Mouse (Mus musculus): ENCODE data around the gene Ptgis. TPM values are rescaled to one million over a fixed set of nuclear protein-coding genes. Genes with fewer than 3 reads are reported as not detected.

Gene Ptgis
- 19.6 and 21.6 TPM in 2 replicates for polyA plus RNA-seq (2014; fragmentation: Nextera tagmentation; extraction: Ambion mirVana)

DNA sequence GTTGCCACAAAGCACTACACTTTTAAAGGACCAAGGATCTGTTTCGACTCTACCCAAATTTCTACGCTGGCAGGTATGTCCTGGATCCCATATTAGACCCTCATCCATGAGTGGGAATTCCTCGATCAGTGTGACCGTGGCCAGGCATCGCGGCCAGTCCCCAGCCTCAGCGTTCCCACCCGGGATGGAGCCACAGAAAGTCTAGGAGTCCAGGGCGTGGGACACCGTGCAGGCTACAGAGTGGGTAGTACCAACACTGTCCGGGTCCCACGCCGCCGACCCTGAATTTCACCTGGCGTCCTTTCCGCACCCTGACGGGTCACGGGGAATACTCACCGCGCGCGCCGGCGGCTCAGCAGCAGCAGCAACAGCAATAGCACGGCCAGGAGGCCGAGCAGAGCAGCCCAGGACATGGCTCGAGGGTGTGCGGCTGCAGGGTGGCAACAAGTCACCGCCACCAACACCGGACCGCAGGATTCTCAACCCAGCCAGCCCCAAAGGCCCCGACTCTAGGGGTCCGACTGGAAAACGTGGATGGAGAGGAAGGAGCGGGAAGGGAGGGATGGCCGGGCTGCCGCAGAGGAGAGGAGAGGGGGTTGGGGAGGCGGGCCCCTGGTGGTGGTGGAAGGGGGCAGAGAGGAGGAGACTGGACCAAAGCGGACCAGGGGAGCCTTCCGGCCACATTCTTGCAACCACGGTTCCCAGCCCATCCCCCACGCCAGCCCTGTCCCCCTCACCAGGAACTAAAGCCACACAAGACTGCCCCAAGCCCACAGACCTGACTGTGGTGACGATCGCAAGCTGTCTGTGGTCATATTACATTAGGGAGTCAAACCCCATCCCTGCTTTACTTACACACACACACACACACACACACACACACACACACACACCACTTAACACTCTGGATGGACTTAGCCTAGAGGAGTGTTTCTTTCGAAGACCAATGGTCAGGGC is at the start of gene Ptgis:
Gene Ptgis (minus strand): TSS at position 597 of the 957 bp plus-strand sequence.
- Histone ChIP-seq H3K4me1 (ENCODE audit: control insufficient read depth, insufficient read depth, low read length) (peaks cover 13% of the 10 kb centered on the region; the same call in 1 of the 2 replicates), H3K27me3 (ENCODE audit: control insufficient read depth, insufficient read depth, low read length) (no peaks in the 10 kb centered on the region), H3K4me2 (peak within 1 kb of the TSS; percentile 89), H3K9ac (ENCODE audit: low read depth, low read length) (peak within 1 kb of the TSS; percentile 81), H3K9me3 (replicated peaks; ENCODE audit: control insufficient read depth, low read length) (no peaks in the 10 kb centered on the region), H3K36me3 (ENCODE audit: control insufficient read depth, insufficient read depth, low read length) (no peaks in the 10 kb centered on the region), H3K4me3 (ENCODE audit: low read depth, low read length) (peak within 1 kb of the TSS; percentile 55), H3K27ac (ENCODE audit: low read depth, low read length) (no peak within 1 kb of the TSS; the same call in 1 of the 2 replicates)
- 0 out of 2 replicates have a peak, but pooled peaks have one; percentile 48 for ATAC-seq (replicated peaks; ENCODE audit: insufficient number of reproducible peaks, low FRiP score, low TSS enrichment)
- WGBS (ENCODE audit: insufficient replicate concordance), result 3% methylated on average over 45 of the region's 45 CpGs

DNA sequence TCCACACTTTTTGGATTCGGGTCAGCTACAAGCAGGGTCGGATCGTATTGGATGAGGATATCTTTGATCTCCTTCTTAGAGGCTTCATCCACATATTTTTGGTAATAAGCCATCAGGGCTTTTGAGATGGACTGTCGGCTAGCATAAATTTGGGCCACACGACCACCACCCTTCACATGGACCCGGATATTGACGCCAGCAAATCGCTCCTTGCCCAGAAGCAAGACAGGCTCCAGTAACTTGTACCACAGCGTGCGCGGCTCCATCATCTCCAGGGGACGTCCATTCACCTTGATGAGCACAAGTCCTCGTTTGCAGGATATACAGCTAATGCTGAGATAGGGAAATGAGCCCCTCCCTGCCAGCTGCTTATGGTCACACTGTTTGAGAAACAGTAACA is 41.1 kb upstream of the Ptgis start:
- WGBS (ENCODE audit: insufficient replicate concordance), result 85% methylated on average over 13 of the region's 13 CpGs
- ATAC-seq (replicated peaks; ENCODE audit: insufficient number of reproducible peaks, low FRiP score, low TSS enrichment), result no peak

DNA sequence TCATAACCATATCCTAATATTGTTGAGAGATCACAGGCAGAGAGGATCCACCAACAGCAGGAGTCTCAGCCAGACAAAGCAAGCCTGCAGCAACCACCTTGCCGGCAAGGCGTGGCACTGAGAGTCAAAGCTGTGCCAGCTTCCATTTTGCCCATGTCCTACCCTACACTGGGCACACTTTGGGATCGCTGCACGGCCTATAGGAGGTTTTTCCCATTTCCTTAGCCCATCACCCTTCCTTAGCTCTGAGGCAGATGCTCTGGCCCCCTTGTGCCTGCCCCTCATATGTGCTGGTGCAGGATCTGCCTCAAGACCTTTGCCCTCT is 40.5 kb upstream of the Ptgis start:
- 72% methylated on average over 4 of the region's 4 CpGs for WGBS (ENCODE audit: insufficient replicate concordance)
- no peak overlapping the region for H3K27ac ChIP-seq (ENCODE audit: low read depth, low read length)
- no peak for ATAC-seq (replicated peaks; ENCODE audit: insufficient number of reproducible peaks, low FRiP score, low TSS enrichment)

More for the DNA sequence above, 41.1 kb upstream of the Ptgis start:
- H3K4me3 ChIP-seq (ENCODE audit: low read depth, low read length), result no peak overlapping the region
- no peaks in the 10 kb centered on the region for H3K36me3 ChIP-seq (ENCODE audit: control insufficient read depth, insufficient read depth, low read length)
- H3K27me3 ChIP-seq (ENCODE audit: control insufficient read depth, insufficient read depth, low read length), result peaks cover 3% of the 10 kb centered on the region; the same call in 1 of the 2 replicates
- H3K4me2 ChIP-seq, result no peak overlapping the region
- no peaks in the 10 kb centered on the region for H3K4me1 ChIP-seq (ENCODE audit: control insufficient read depth, insufficient read depth, low read length)
- no peak overlapping the region for H3K9ac ChIP-seq (ENCODE audit: low read depth, low read length)
- no peak overlapping the region for H3K27ac ChIP-seq (ENCODE audit: low read depth, low read length)
- no peaks in the 10 kb centered on the region for H3K9me3 ChIP-seq (replicated peaks; ENCODE audit: control insufficient read depth, low read length)

DNA sequence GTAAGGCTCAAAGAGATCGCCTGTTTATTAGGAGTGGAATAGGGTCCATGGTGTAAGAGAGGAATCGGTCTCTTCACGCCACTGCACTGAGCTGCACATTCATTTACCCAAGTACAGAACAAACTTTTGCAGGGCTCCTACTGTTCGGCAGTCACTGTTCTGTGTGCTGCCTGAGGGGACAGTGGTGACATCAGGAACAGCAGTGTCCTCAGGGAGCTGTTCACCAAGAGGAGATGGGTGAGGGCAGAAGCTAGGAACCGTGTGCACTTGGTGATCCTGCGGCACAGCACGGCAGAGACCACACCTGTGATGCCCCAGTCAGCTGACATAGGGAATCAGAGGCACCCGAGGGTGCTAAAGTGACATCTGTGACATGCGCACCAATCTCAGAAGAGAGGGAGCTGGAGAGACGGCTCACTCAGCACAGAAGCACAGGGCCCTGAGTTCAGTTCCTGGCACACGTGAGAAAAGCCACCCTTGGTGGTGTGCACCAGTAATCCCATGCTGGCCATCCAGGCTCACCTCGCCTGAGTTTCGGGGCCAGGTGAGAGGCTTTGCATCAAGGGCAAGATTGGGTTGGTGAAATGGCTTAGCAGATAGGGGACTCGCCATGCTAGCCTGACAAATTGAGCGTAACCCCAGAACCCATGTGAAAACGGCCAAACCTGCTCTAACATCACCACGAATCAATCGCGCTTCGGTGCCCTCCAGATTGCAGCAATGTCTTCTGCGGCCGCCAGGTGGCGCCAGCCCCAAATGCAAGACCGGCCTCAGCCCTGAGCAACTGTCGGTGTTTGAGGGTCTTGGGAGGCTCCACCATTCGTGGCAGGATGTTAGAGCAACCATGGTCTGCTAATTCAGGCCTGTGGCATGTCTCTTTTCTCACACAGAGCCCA is 39.9 kb upstream of the Ptgis start:
- WGBS (ENCODE audit: insufficient replicate concordance), result 47% methylated on average over 26 of the region's 26 CpGs
- Histone ChIP-seq H3K4me3 (ENCODE audit: low read depth, low read length) (no peak overlapping the region), H3K4me1 (ENCODE audit: control insufficient read depth, insufficient read depth, low read length) (no peaks in the 10 kb centered on the region), H3K4me2 (no peak overlapping the region), H3K9me3 (replicated peaks; ENCODE audit: control insufficient read depth, low read length) (no peaks in the 10 kb centered on the region), H3K36me3 (ENCODE audit: control insufficient read depth, insufficient read depth, low read length) (no peaks in the 10 kb centered on the region), H3K9ac (ENCODE audit: low read depth, low read length) (no peak overlapping the region), H3K27me3 (ENCODE audit: control insufficient read depth, insufficient read depth, low read length) (peaks cover 3% of the 10 kb centered on the region; the same call in 1 of the 2 replicates), H3K27ac (ENCODE audit: low read depth, low read length) (no peak overlapping the region)
- ATAC-seq (replicated peaks; ENCODE audit: insufficient number of reproducible peaks, low FRiP score, low TSS enrichment), result no peak; the same call in 1 of the 2 replicates

More for the DNA sequence above, 40.5 kb upstream of the Ptgis start:
- Histone ChIP-seq H3K27me3 (ENCODE audit: control insufficient read depth, insufficient read depth, low read length) (peaks cover 3% of the 10 kb centered on the region; the same call in 1 of the 2 replicates), H3K9ac (ENCODE audit: low read depth, low read length) (no peak overlapping the region), H3K9me3 (replicated peaks; ENCODE audit: control insufficient read depth, low read length) (no peaks in the 10 kb centered on the region), H3K36me3 (ENCODE audit: control insufficient read depth, insufficient read depth, low read length) (no peaks in the 10 kb centered on the region), H3K4me3 (ENCODE audit: low read depth, low read length) (no peak overlapping the region), H3K4me2 (no peak overlapping the region), H3K4me1 (ENCODE audit: control insufficient read depth, insufficient read depth, low read length) (no peaks in the 10 kb centered on the region)

DNA sequence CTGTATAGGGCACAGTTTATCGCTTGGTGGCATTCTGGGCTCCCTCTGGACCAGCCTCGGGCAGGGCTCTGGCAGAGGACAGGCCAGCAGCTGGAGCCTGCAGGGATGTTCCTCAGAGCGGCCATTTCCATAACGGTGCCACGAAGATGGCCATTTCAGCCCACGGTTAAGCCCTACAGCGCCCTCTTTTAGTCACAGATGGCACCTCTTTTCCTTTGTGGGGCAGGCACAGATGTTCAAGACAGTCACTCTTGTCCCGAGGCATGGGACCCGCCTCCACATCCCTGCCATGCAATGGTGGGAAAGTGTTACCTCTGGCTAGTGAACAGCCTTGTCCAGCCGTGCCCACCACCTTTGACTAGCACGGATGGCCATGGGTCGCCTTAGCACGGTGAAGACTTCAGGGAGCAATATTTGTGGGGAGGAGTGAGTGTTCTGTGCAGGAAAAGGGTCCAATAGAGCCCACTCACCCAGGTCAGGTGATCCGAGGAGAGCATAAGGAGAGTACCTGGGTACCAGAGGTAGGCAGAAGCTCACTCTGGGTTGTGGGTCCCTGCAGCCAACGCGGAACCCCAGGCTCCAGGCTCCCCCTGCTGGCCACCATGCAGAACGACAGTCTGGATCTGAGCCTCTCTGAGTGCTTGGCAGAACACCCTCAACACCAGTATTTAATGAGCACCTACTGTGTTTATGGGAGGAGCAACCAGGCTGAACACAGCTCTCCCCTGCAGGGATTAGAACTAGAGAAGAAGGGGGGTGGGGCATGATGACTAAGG is 38.5 kb upstream of the Ptgis start:
- 57% methylated on average over 17 of the region's 17 CpGs for whole genome bisulfite sequencing (ENCODE audit: insufficient replicate concordance)
- Histone ChIP-seq H3K4me2 (no peak overlapping the region), H3K9ac (ENCODE audit: low read depth, low read length) (no peak overlapping the region), H3K36me3 (ENCODE audit: control insufficient read depth, insufficient read depth, low read length) (no peaks in the 10 kb centered on the region), H3K27ac (ENCODE audit: low read depth, low read length) (no peak overlapping the region), H3K4me3 (ENCODE audit: low read depth, low read length) (no peak overlapping the region), H3K4me1 (ENCODE audit: control insufficient read depth, insufficient read depth, low read length) (no peaks in the 10 kb centered on the region), H3K9me3 (replicated peaks; ENCODE audit: control insufficient read depth, low read length) (no peaks in the 10 kb centered on the region), H3K27me3 (ENCODE audit: control insufficient read depth, insufficient read depth, low read length) (peaks cover 3% of the 10 kb centered on the region; the same call in 1 of the 2 replicates)
- ATAC-seq (replicated peaks; ENCODE audit: insufficient number of reproducible peaks, low FRiP score, low TSS enrichment), result no peak

DNA sequence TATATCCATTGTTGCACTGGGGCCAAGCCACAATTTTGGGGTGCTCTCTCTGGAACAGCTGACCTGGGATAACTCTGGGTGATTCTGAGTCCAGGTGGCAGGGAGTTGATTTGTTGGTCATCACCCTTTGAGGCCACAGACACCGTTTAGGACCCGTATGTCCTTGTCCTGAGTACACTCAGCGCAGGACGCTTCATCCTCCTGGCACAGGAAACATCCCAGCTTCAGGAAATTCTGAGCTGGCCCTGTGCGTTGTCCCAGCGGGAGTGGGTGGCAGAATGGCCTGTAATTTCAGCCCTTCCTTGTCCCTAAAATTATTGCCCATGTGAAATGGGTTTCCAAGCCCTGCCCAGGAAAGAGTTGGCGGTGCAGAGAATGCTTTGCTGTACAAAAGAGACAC is 37.6 kb upstream of the Ptgis start:
- no peak for ATAC-seq (replicated peaks; ENCODE audit: insufficient number of reproducible peaks, low FRiP score, low TSS enrichment)
- no peak overlapping the region for H3K4me2 ChIP-seq
- no peak overlapping the region for H3K27ac ChIP-seq (ENCODE audit: low read depth, low read length)
- H3K4me1 ChIP-seq (ENCODE audit: control insufficient read depth, insufficient read depth, low read length), result no peaks in the 10 kb centered on the region
- no peaks in the 10 kb centered on the region for H3K36me3 ChIP-seq (ENCODE audit: control insufficient read depth, insufficient read depth, low read length)
- 81% methylated on average over 7 of the region's 7 CpGs for WGBS (ENCODE audit: insufficient replicate concordance)
- no peaks in the 10 kb centered on the region for H3K9me3 ChIP-seq (replicated peaks; ENCODE audit: control insufficient read depth, low read length)
- H3K9ac ChIP-seq (ENCODE audit: low read depth, low read length), result no peak overlapping the region
- no peak overlapping the region for H3K4me3 ChIP-seq (ENCODE audit: low read depth, low read length)
- peaks cover 3% of the 10 kb centered on the region; the same call in 1 of the 2 replicates for H3K27me3 ChIP-seq (ENCODE audit: control insufficient read depth, insufficient read depth, low read length)

DNA sequence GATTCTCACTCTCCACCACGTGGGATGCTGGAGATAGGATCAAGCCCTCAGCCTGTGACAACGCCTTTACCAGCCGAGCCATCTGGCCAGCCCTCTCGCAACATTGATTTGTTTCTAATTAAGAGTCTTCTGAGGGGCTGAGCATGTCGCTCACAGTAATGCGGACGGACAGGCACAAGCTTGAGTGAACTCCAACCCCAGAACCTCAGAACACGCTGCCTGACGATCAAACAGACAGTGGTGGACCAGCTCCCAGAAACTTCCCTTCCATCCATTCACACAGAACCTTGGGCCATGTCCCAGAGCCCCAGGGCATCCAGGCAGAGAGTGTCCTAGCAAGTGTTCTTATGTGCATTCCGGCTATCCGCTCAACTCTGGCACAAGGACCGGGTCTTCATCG is 36.6 kb upstream of the Ptgis start:
- Histone ChIP-seq H3K4me1 (ENCODE audit: control insufficient read depth, insufficient read depth, low read length) (no peaks in the 10 kb centered on the region), H3K27ac (ENCODE audit: low read depth, low read length) (no peak overlapping the region), H3K36me3 (ENCODE audit: control insufficient read depth, insufficient read depth, low read length) (no peaks in the 10 kb centered on the region), H3K4me3 (ENCODE audit: low read depth, low read length) (no peak overlapping the region), H3K9me3 (replicated peaks; ENCODE audit: control insufficient read depth, low read length) (no peaks in the 10 kb centered on the region), H3K4me2 (no peak overlapping the region), H3K9ac (ENCODE audit: low read depth, low read length) (no peak overlapping the region), H3K27me3 (ENCODE audit: control insufficient read depth, insufficient read depth, low read length) (peaks cover 3% of the 10 kb centered on the region; the same call in 1 of the 2 replicates)
- no peak for ATAC-seq (replicated peaks; ENCODE audit: insufficient number of reproducible peaks, low FRiP score, low TSS enrichment)
- WGBS (ENCODE audit: insufficient replicate concordance), result 76% methylated on average over 13 of the region's 13 CpGs

DNA sequence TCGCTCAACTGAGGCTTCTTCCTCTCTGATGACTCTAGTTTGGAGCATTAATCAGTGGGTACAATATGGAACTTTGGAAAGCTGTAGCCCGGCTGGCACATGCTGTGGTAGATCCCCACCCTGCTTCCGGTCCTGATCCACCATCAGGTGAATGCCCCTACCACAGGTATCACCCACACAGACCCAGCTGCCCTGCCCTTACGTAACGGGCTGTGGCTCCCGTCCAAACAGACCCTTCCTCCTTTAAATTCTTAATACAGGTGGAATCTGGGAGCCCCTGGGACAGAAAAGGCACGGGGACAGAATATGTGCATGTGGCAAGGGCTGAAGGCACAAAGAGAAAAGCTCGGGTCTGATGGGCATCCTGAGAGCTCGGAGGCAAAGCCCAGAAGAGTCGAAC is 35.5 kb upstream of the Ptgis start:
- no peaks in the 10 kb centered on the region for H3K9me3 ChIP-seq (replicated peaks; ENCODE audit: control insufficient read depth, low read length)
- 81% methylated on average over 10 of the region's 10 CpGs for WGBS (ENCODE audit: insufficient replicate concordance)
- H3K36me3 ChIP-seq (ENCODE audit: control insufficient read depth, insufficient read depth, low read length), result no peaks in the 10 kb centered on the region
- no peak overlapping the region for H3K9ac ChIP-seq (ENCODE audit: low read depth, low read length)
- no peaks in the 10 kb centered on the region for H3K4me1 ChIP-seq (ENCODE audit: control insufficient read depth, insufficient read depth, low read length)
- no peak overlapping the region for H3K4me3 ChIP-seq (ENCODE audit: low read depth, low read length)
- ATAC-seq (replicated peaks; ENCODE audit: insufficient number of reproducible peaks, low FRiP score, low TSS enrichment), result no peak
- no peak overlapping the region for H3K4me2 ChIP-seq
- no peak overlapping the region for H3K27ac ChIP-seq (ENCODE audit: low read depth, low read length)
- peaks cover 3% of the 10 kb centered on the region; the same call in 1 of the 2 replicates for H3K27me3 ChIP-seq (ENCODE audit: control insufficient read depth, insufficient read depth, low read length)

All from heart, embryonic 11.5 days (tissue).